Mouse (Mus musculus): ENCODE results near the gene Zbtb2. TPM values are rescaled to one million over a fixed set of nuclear protein-coding genes. Genes with fewer than 3 reads are reported as not detected.

Gene Zbtb2
- polyA plus RNA-seq, 1 experiment from 2014 or later: 15.5 TPM

- H3K27ac ChIP-seq: no peak overlapping the region
- H3K4me2 ChIP-seq: no peak overlapping the region
- H3K9me3 ChIP-seq: no peaks in the 10 kb centered on the region; the same call in 1 of the 2 replicates
- peaks cover 11% of the 10 kb centered on the region for H3K27me3 ChIP-seq
- ATAC-seq (ENCODE audit: insufficient number of reproducible peaks, insufficient read depth, low FRiP score, low TSS enrichment, low read depth): no peak
- no peaks in the 10 kb centered on the region for H3K36me3 ChIP-seq
- no peak overlapping the region for H3K4me3 ChIP-seq
- 70% methylated on average over 1 of the region's 1 CpGs for WGBS
- H3K9ac ChIP-seq: no peak overlapping the region
- peaks cover 22% of the 10 kb centered on the region for H3K4me1 ChIP-seq
Measured at GRCm38 (mm10) chr10:4327716-4328115, 60.2 kb downstream of the Zbtb2 start.

- Histone ChIP-seq H3K4me2 (no peak overlapping the region), H3K27me3 (peaks cover 6% of the 10 kb centered on the region), H3K4me3 (no peak overlapping the region), H3K36me3 (no peaks in the 10 kb centered on the region), H3K27ac (no peak overlapping the region), H3K9ac (no peak overlapping the region), H3K9me3 (no peaks in the 10 kb centered on the region; the same call in 1 of the 2 replicates), H3K4me1 (peaks cover 22% of the 10 kb centered on the region)
- no peak for ATAC-seq (ENCODE audit: insufficient number of reproducible peaks, insufficient read depth, low FRiP score, low TSS enrichment, low read depth)
- WGBS: 33% methylated on average over 5 of the region's 5 CpGs
Measured at GRCm38 (mm10) chr10:4325562-4325961, 62.3 kb downstream of the Zbtb2 start.

- H3K27me3 ChIP-seq: peaks cover 6% of the 10 kb centered on the region
- H3K9ac ChIP-seq: no peak overlapping the region
- WGBS: 68% methylated on average over 8 of the region's 8 CpGs
- H3K4me2 ChIP-seq: no peak overlapping the region
- no peaks in the 10 kb centered on the region; the same call in 1 of the 2 replicates for H3K9me3 ChIP-seq
- no peak overlapping the region for H3K4me3 ChIP-seq
- no peak for ATAC-seq (ENCODE audit: insufficient number of reproducible peaks, insufficient read depth, low FRiP score, low TSS enrichment, low read depth)
- no peak overlapping the region for H3K27ac ChIP-seq
- no peaks in the 10 kb centered on the region for H3K36me3 ChIP-seq
- peaks cover 16% of the 10 kb centered on the region for H3K4me1 ChIP-seq
Measured at GRCm38 (mm10) chr10:4323885-4324284, 64.0 kb downstream of the Zbtb2 start.

Other genes starting within 250 kb of the Zbtb2 start
- 21.9 and 26.4 TPM in 2 replicates for gene Akap12, start 121.7 kb downstream of the Zbtb2 start, polyA plus RNA-seq (2015; fragmentation: Nextera tagmentation; extraction: Ambion mirVana)
- 47.4 and 55.2 TPM in 2 replicates for gene Rmnd1, start 44.3 kb upstream of the Zbtb2 start, polyA plus RNA-seq (2015; fragmentation: Nextera tagmentation; extraction: Ambion mirVana)
- 22.1 and 23.0 TPM in 2 replicates for gene Armt1, start 44.4 kb upstream of the Zbtb2 start, polyA plus RNA-seq (2015; fragmentation: Nextera tagmentation; extraction: Ambion mirVana)
- 0.07 and 0.13 TPM in 2 replicates for gene Ccdc170, start 94.4 kb upstream of the Zbtb2 start, polyA plus RNA-seq (2015; fragmentation: Nextera tagmentation; extraction: Ambion mirVana)
- 0.15 and 0.24 TPM in 2 replicates for gene Esr1, start 223.5 kb upstream of the Zbtb2 start, polyA plus RNA-seq (2015; fragmentation: Nextera tagmentation; extraction: Ambion mirVana)

Data from embryonic facial prominence, embryonic 13.5 days (tissue).